Mouse (Mus musculus): ENCODE results near the gene Snrnp25. TPM values are rescaled to one million over a fixed set of nuclear protein-coding genes. Genes with fewer than 3 reads are reported as not detected.
"Not testable (repeated sequence)": the region's sequence is repeated elsewhere in the genome, so short reads cannot be mapped to it uniquely, and the experiment has no call there.

Snrnp25 gene
- polyA plus RNA-seq, 1 experiment from 2014 or later = 40.4 TPM

DNA sequence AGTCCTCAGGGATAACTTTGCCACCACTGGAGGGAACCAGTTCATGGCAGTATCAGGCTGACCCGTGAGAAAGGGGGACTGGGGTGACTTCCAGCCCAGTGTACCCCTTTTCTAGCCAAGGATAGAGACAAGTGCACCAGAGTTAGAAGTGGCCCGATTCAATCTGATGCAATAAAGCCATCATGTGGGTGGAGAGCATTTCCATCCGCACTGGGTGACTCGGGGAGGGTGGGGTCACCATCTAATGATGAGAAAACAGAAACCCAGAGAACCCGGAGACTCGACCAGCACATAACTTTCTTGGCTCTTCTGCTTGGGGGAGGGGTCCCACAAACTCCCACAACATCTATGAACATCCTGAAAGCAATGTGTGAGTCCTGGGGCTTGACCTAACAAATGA is 8.5 kb upstream of the Snrnp25 start:
- Histone ChIP-seq H3K36me3 (replicated peaks) (no peaks in the 10 kb centered on the region), H3K27me3 (replicated peaks) (no peaks in the 10 kb centered on the region), H3K4me3 (no peak overlapping the region), H3K4me2 (no peak overlapping the region), H3K4me1 (no peaks in the 10 kb centered on the region), H3K9me3 (no peaks in the 10 kb centered on the region), H3K27ac (no peak overlapping the region), H3K9ac (no peak overlapping the region)
- 77% methylated on average over 6 of the region's 6 CpGs for WGBS
- ATAC-seq (replicated peaks) = no peak

DNA sequence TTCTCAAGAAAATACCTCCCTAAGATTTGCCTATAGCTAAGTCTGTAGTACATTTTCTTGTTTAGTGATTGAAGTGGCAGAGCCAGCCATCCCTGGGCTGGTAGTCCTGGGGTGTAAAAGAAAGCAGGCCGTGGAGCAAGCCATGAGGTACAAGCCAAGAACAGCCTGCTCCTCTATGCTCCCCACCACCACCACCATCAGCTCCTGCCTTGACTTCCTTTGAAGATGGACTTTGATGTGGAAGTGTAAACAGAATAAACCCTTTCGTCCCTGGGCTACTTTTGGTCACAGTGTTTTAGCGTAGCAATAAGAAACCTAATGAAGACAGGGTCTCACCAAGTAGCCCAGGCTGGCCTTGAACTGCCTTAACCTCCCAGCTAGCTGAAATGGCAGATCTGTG is 7.4 kb upstream of the Snrnp25 start:
- H3K36me3 ChIP-seq (replicated peaks) = no peaks in the 10 kb centered on the region
- ATAC-seq (replicated peaks) = no peak
- no peak overlapping the region for H3K4me2 ChIP-seq
- H3K4me3 ChIP-seq = no peak overlapping the region
- no peak overlapping the region for H3K27ac ChIP-seq
- H3K9me3 ChIP-seq = no peaks in the 10 kb centered on the region
- H3K4me1 ChIP-seq = no peaks in the 10 kb centered on the region
- 66% methylated on average over 3 of the region's 3 CpGs for WGBS
- H3K27me3 ChIP-seq (replicated peaks) = no peaks in the 10 kb centered on the region
- H3K9ac ChIP-seq = no peak overlapping the region

DNA sequence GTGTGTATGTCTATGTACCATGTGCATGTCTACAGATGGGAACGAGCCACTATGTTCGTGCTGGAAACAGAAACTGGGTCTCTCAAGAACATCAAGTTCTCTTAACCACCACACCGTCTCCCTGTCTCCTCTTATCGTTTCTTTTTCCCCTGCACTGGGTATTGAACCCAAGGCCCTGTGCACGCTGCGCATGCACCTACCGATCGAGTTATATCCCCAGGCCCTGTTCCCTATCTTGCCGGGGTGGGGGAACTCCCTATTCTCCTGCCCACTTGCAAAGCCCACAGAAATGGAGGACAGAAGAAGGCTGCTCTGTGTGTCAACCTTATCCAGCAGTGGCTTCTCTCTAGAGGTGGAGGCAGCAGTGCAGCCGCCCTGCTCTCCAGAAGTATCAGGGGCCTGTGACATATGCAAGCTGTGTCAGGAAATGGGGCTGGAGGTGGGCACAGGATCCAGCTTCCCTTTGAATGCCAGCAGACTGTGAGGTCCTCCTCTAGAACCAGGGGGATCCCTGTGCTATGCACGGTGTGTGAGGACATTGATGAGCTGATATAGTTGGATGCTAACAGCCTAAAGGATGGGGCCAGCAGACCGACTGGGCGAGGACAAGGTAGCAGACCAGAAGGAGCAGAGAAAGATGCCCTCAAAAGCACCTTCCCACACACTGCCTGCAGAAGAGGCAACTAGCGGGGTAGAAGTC is 6.8 kb upstream of the Snrnp25 start:
- no peak overlapping the region for H3K27ac ChIP-seq
- WGBS = 75% methylated on average over 14 of the region's 14 CpGs
- no peak overlapping the region for H3K4me3 ChIP-seq
- H3K36me3 ChIP-seq (replicated peaks) = no peaks in the 10 kb centered on the region
- no peaks in the 10 kb centered on the region for H3K4me1 ChIP-seq
- H3K4me2 ChIP-seq = no peak overlapping the region
- no peak for ATAC-seq (replicated peaks)
- no peaks in the 10 kb centered on the region for H3K27me3 ChIP-seq (replicated peaks)
- H3K9ac ChIP-seq = no peak overlapping the region
- H3K9me3 ChIP-seq = no peaks in the 10 kb centered on the region

DNA sequence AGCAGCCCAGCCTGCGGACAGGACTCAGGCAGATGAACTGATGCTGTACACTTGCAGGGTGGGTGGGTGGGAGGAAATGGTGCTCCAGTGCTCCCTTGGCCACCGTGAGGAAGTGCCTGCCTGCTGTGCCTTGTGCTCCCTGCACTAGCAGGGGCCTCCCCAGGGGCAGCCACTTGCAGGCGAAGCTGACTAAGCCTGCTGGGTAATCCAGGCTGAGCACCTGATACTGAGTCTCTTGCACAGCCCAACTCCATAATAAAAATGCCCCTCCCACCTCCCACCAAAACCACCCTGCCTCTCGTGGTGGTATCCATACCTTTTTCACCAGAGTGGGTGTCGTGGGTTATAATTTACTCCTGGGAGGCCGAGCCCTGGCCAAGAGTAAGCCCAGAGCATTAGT is 6.0 kb upstream of the Snrnp25 start:
- Histone ChIP-seq H3K4me1 (no peaks in the 10 kb centered on the region), H3K27ac (no peak overlapping the region), H3K36me3 (replicated peaks) (no peaks in the 10 kb centered on the region), H3K9ac (no peak overlapping the region), H3K4me2 (no peak overlapping the region), H3K27me3 (replicated peaks) (no peaks in the 10 kb centered on the region), H3K4me3 (no peak overlapping the region), H3K9me3 (no peaks in the 10 kb centered on the region)
- WGBS = 38% methylated on average over 6 of the region's 6 CpGs
- ATAC-seq (replicated peaks) = no peak

DNA sequence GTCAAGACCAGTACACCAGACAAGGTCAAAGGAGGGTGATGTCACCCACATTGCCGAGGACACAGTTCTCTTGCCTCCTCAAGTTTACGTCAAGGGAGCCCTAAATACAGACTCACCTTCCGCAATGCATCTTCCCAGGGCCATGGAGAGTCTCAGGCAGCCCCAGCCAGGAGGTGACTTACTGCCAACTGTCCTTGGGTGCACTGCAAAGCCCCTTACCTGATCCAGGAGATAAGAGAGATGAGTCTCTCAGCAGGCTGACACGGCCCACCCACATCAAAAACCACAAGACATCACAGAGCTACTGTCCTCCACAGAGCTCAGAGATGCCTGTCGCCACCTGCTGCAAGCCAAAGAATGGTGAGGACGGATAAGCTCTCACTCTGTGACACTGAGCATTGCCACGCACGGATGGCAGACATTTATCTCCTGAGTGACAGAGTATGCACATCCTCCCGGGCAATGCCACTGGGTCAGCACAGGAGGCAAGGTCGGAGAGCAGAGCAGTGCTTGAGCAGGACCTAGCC is 5.1 kb upstream of the Snrnp25 start, which contains the start of gene Il9r:
TSS of gene Il9r (minus strand) at position 205 of the 527 bp plus-strand sequence.
- 69% methylated on average over 10 of the region's 10 CpGs for WGBS
- H3K4me1 ChIP-seq = peaks cover 5% of the 10 kb centered on the region; the same call in 1 of the 2 replicates
- ATAC-seq (replicated peaks) = no peak

DNA sequence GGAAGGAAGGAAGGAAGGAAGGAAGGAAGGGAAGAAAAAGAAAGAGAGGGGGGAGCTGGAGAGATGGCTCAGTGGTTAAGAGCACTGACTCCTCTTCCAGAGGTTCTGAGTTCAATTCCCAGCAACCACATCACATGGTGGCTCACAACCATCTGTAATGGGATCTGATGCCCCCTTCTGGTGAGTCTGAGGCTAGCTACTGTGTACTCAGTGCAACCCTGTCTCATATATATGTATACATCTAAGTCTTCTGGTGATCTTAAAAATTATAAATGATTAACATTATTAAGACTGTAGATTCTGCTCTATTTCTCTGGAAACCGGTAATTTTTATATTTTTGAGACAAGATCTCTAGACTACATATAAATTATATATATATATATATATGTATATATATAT is 4.2 kb upstream of the Snrnp25 start:
- not testable (repeated sequence) for H3K36me3 ChIP-seq (replicated peaks); H3K4me2 ChIP-seq; H3K27ac ChIP-seq; H3K9me3 ChIP-seq; ATAC-seq (replicated peaks); H3K27me3 ChIP-seq (replicated peaks); H3K4me3 ChIP-seq; H3K9ac ChIP-seq
- 81% methylated on average over 1 of the region's 1 CpGs for WGBS
- H3K4me1 ChIP-seq = peaks cover 10% of the 10 kb centered on the region

More for the DNA sequence above, 5.1 kb upstream of the Snrnp25 start, which contains the start of gene Il9r:
- Histone ChIP-seq H3K4me3 (no peak within 1 kb of the TSS), H3K27me3 (replicated peaks) (no peaks in the 10 kb centered on the region), H3K27ac (no peak within 1 kb of the TSS), H3K36me3 (replicated peaks) (no peaks in the 10 kb centered on the region), H3K4me2 (no peak within 1 kb of the TSS), H3K9me3 (no peaks in the 10 kb centered on the region), H3K9ac (no peak within 1 kb of the TSS)

DNA sequence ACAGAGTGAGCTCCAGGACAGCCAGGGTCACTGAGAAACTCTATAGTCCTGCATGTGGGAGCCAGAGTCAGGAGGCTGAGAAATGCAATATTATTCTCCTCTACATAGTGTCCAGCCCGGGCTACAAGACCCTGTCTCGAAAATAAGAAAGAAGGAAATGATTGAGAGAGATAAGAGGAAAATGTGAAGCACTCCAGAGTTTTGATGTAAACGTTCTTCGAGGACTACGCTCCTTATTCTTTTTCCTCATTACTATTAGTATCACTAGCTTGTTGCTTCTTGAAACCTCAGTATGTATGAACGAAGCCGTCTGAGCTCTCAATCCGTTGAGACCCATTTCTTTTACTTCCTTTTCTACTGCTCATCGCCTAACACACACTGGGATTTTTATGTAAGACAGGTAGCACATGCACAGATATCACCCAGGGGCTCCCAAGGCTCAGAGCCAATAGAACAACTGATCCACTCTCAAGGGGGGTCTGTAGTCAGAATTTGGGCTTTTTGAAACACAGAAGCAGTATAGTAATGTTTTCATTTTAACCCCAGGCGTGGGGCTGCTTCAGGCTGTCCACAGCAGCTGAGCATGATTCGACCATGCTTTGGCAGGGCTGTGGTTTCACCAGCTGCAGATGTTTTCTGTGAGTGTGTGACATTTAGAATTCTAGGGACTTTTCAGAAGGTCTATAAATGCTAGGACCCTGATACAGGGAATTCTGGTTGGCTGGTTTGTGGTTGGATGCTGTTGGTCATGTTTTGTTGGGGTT is 3.1 kb upstream of the Snrnp25 start:
- Histone ChIP-seq H3K27ac (no peak overlapping the region), H3K4me3 (no peak overlapping the region), H3K4me1 (peaks cover 15% of the 10 kb centered on the region), H3K36me3 (replicated peaks) (no peaks in the 10 kb centered on the region), H3K27me3 (replicated peaks) (no peaks in the 10 kb centered on the region), H3K9me3 (no peaks in the 10 kb centered on the region), H3K9ac (no peak overlapping the region), H3K4me2 (no peak overlapping the region)
- WGBS = 77% methylated on average over 11 of the region's 11 CpGs
- no peak for ATAC-seq (replicated peaks)

DNA sequence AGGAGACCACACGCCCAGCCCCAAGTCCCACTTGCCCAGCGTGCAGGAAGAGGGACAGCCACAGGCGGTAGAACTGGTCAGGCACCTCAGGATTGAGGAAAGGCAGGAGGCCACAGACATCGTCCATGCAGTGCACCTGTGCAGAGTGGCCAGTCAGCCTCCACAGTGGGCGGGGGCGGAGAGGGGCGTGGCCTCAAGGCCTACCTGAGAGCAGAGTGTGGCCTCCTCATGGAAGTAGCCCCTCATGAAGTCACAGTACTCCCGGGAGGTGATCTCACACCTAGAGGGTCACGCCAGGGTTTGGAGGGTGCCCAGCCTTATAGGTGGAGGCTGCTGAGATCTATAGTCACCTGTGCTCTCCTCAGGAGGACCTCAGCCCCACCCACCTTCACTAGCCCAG is 5.4 kb downstream of the Snrnp25 start:
- Histone ChIP-seq H3K36me3 (replicated peaks) (peaks cover 5% of the 10 kb centered on the region; the same call in 1 of the 2 replicates), H3K9ac (no peak overlapping the region), H3K4me3 (no peak overlapping the region), H3K4me2 (no peak overlapping the region), H3K27me3 (replicated peaks) (no peaks in the 10 kb centered on the region), H3K27ac (no peak overlapping the region), H3K9me3 (no peaks in the 10 kb centered on the region), H3K4me1 (peaks cover 8% of the 10 kb centered on the region)
- no peak for ATAC-seq (replicated peaks)
- 91% methylated on average over 9 of the region's 9 CpGs for WGBS

DNA sequence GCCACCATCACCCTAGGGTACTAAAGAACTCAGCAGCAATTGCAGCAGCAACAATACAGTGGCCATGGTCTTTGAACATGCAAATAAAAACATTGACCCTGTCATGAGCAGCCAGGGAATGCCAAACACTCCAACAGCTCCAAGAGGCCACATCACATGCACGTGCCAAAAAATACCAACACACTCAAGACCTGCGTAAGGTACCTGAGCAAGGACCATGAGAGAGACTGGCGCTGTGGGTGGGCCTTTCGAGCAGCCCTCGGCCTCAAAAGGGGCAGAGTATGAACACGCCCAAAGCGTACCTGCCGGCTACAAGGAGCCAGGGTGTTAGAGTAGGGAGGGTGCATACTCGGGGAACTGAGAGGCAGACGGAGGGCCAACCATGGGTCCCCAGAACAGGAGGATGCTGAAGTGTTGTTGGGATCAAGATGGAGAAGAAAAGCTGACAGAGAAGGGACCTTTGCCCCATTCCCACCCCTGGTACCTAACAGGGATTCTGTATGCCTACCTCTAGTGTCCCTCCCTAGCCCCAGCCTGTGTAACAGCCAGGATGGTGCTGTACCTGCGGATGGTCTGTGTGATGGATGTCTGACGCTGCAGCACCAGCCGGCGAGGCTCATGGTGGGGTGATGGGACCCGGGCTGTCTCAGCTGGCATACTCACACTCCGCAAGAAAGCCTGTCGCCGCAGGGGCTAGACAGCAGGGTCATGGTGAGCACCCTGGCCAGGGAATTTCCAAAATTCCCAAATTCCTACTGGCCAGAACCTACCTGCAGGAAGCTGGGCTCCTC is 10.4 kb downstream of the Snrnp25 start:
- 96% methylated on average over 18 of the region's 18 CpGs for WGBS
- no peak overlapping the region for H3K27ac ChIP-seq
- H3K9me3 ChIP-seq = no peaks in the 10 kb centered on the region
- H3K4me1 ChIP-seq = 0 out of 2 replicates have a peak, but pooled peaks cover 3% of the 10 kb centered on the region
- ATAC-seq (replicated peaks) = no peak
- H3K27me3 ChIP-seq (replicated peaks) = peaks cover 4% of the 10 kb centered on the region; the same call in 1 of the 2 replicates
- H3K4me3 ChIP-seq = no peak overlapping the region
- no peaks in the 10 kb centered on the region for H3K36me3 ChIP-seq (replicated peaks)
- H3K9ac ChIP-seq = no peak overlapping the region
- H3K4me2 ChIP-seq = no peak overlapping the region

DNA sequence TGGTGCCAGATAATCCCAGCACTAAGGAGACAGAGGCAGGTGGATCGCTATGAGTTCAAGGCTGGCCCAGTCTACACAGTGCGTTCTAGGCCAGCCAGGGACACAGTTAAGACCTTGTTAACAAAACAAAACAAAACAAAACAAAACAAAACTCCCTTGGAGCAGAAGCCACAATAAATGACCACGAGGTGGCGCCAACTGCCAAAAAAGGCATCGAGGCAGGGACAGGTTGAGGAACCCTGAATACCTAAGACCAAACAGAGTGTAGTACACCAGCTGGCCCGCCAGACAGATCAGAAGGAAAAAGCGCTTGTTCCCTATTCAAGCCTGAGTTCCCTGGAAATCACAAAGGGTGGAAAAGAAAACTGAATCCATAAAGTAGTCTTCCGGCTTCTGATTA is 11.6 kb downstream of the Snrnp25 start:
- no peak overlapping the region for H3K9ac ChIP-seq
- ATAC-seq (replicated peaks) = peak; percentile 38; the same call in 1 of the 2 replicates
- H3K4me1 ChIP-seq = peaks cover 13% of the 10 kb centered on the region
- H3K9me3 ChIP-seq = no peaks in the 10 kb centered on the region
- WGBS = 22% methylated on average over 8 of the region's 8 CpGs
- no peak overlapping the region for H3K4me3 ChIP-seq
- H3K27ac ChIP-seq = no peak overlapping the region
- no peaks in the 10 kb centered on the region for H3K36me3 ChIP-seq (replicated peaks)
- H3K4me2 ChIP-seq = no peak overlapping the region
- peaks cover 16% of the 10 kb centered on the region for H3K27me3 ChIP-seq (replicated peaks)

DNA sequence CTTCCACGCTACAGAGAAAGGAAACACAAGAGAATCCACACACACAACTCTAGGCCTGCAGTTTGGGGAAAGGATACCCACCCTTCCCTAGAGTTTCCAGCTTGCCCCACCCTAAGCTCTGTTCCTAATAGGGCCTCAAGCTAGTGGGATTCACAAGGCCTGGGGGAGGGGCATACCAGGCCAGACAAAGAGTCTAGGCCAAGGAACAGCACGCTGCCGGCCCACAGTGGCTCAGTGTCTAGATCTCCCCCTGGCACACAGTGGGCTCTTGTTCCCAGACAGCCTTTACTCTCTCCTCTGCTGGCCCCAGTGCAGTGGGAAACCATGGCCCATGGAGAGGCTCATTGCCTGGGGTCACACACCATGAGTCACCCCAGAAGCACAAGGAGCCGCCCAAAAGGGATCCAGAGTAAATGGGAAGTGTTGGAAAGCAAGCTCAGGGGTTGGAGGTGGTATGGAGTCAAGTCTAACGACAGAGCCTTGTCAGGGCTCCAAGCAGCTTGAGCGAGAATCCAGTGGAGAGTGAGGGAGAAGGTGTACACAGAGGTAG is 13.4 kb downstream of the Snrnp25 start:
- no peak overlapping the region for H3K9ac ChIP-seq
- no peaks in the 10 kb centered on the region for H3K36me3 ChIP-seq (replicated peaks)
- H3K9me3 ChIP-seq = no peaks in the 10 kb centered on the region
- H3K4me1 ChIP-seq = peaks cover 25% of the 10 kb centered on the region
- H3K4me3 ChIP-seq = no peak overlapping the region
- H3K27me3 ChIP-seq (replicated peaks) = peaks cover 32% of the 10 kb centered on the region
- H3K4me2 ChIP-seq = no peak overlapping the region
- no peak overlapping the region for H3K27ac ChIP-seq
- WGBS = 51% methylated on average over 6 of the region's 6 CpGs
- ATAC-seq (replicated peaks) = no peak

DNA sequence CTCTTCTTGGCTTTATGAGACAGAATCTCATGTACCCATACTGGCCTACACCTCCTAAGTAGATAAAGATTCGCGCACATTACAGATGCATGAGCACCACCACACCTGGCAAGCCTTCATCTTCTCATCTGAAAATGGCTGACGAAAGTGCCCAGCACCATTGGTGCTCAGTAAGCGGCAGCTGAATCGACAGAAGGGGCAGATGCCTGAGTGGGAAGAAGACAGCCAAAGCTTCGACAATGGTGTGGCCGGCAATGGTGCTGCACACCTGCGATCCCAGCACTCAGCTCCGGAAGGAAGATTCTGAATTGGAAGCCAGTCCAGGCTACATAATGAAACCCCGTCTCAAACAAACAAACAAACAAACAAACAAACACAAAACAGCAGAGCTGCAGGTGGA is 14.1 kb downstream of the Snrnp25 start:
- no peak overlapping the region for H3K27ac ChIP-seq
- no peaks in the 10 kb centered on the region for H3K36me3 ChIP-seq (replicated peaks)
- no peak overlapping the region for H3K4me3 ChIP-seq
- no peaks in the 10 kb centered on the region for H3K9me3 ChIP-seq
- WGBS = 92% methylated on average over 10 of the region's 10 CpGs
- no peak overlapping the region for H3K4me2 ChIP-seq
- no peak for ATAC-seq (replicated peaks)
- H3K9ac ChIP-seq = no peak overlapping the region
- peaks cover 39% of the 10 kb centered on the region for H3K27me3 ChIP-seq (replicated peaks)
- peaks cover 25% of the 10 kb centered on the region for H3K4me1 ChIP-seq

Measured in midbrain, embryonic 15.5 days (tissue).